ENCODE assay signal across 21 mouse cellular contexts in genomic region chr1:187232996-187233615, GRCm38 (mm10). TPM values are rescaled to one million over a fixed set of nuclear protein-coding genes. Genes with fewer than 3 reads are reported as not detected.
DNase-seq lines count a peak whose midpoint lies in the region; ATAC-seq and TF ChIP-seq lines count a peak whose summit lies in the region.
"Had no signal": no experiment of that assay in that cellular context is flagged by ENCODE, and none has a peak within 500 bp of the region (broad histone marks: within the 10 kb centered on the region; RNA-seq: fewer than 3 reads in every experiment).

No protein-coding gene starts in this region.

- H3K4me2 ChIP-seq in lung, postnatal 0 days (replicated peaks; ENCODE audit: low read depth, low read length): no peak overlapping the region; the same call in 1 of the 2 replicates
- no peak overlapping the region for H3K4me2 ChIP-seq in stomach, postnatal 0 days (replicated peaks; ENCODE audit: low read depth)
- H3K4me2 ChIP-seq: forebrain, embryonic 12.5 days; heart, embryonic 13.5 days; limb, embryonic 12.5 days; liver, embryonic 15.5 days had no signal

- ATAC-seq in lung, postnatal 0 days: no peak
- peak; percentile 53; the same call in 1 of the 2 replicates for ATAC-seq in cerebellum, adult (ENCODE audit: insufficient number of reproducible peaks, low FRiP score, low TSS enrichment)
- ATAC-seq in stomach, postnatal 0 days (ENCODE audit: low FRiP score, low TSS enrichment): no peak
- ATAC-seq in erythroid progenitor cell, adult 5-6 weeks (replicated peaks; ENCODE audit: low FRiP score, poor library complexity, severe bottlenecking): no peak
- ATAC-seq: activated CD4-positive, CD25-positive, alpha-beta regulatory T cell, adult 4 months had no signal

- no peak overlapping the region for H3K27ac ChIP-seq in lung, postnatal 0 days (ENCODE audit: low read length)
- no peak overlapping the region for H3K27ac ChIP-seq in stomach, postnatal 0 days (replicated peaks)
- H3K27ac ChIP-seq: forebrain, embryonic 12.5 days; heart, embryonic 13.5 days; kidney, postnatal 0 days; limb, embryonic 12.5 days; liver, embryonic 15.5 days; midbrain, embryonic 10.5 days had no signal

- no peaks in the 10 kb centered on the region for H3K4me1 ChIP-seq in lung, postnatal 0 days (ENCODE audit: insufficient read depth, low read depth, low read length)
- no peaks in the 10 kb centered on the region for H3K4me1 ChIP-seq in stomach, postnatal 0 days (replicated peaks; ENCODE audit: control insufficient read depth, insufficient read depth)
- H3K4me1 ChIP-seq: forebrain, embryonic 12.5 days; liver, embryonic 15.5 days; midbrain, embryonic 10.5 days had no signal

- DNase-seq in lung, postnatal 0 days (ENCODE audit: low spot score): no peak
- no peak for DNase-seq in lung, postnatal 10 days
- peak; percentile 74 to 79 for DNase-seq in cerebellum, postnatal 14 days
- DNase-seq in stomach, postnatal 0 days (ENCODE audit: low spot score): no peak
- DNase-seq in urinary bladder, postnatal 14 days (ENCODE audit: low spot score): no peak
- DNase-seq: adrenal gland, postnatal 36 days; heart, postnatal 4 days; layer of hippocampus, adult 9-11 months; right cerebral cortex, postnatal 14 days had no signal

- peak; percentile 25 for TF ChIP-seq CTCF in lung, postnatal 0 days (IDR thresholded peaks at IDR 0.05)
- TF ChIP-seq CTCF in stomach, postnatal 0 days (IDR thresholded peaks at IDR 0.05; ENCODE audit: low read depth): peak; percentile 34

- no peak overlapping the region for H3K4me3 ChIP-seq in lung, postnatal 0 days (ENCODE audit: low read depth, low read length)
- no peak overlapping the region for H3K4me3 ChIP-seq in stomach, postnatal 0 days (ENCODE audit: low read depth, low read length)
- H3K4me3 ChIP-seq: forebrain, embryonic 12.5 days; heart, embryonic 13.5 days; limb, embryonic 12.5 days; liver, embryonic 15.5 days; midbrain, embryonic 10.5 days; myocyte had no signal

- H3K27me3 ChIP-seq in lung, postnatal 0 days (replicated peaks; ENCODE audit: insufficient read depth, low read length): no peaks in the 10 kb centered on the region
- H3K27me3 ChIP-seq in stomach, postnatal 0 days (ENCODE audit: control insufficient read depth, insufficient read depth, low read length): no peaks in the 10 kb centered on the region
- H3K27me3 ChIP-seq: forebrain, embryonic 12.5 days; heart, embryonic 13.5 days; limb, embryonic 12.5 days; liver, embryonic 15.5 days had no signal

- no peak overlapping the region for H3K9ac ChIP-seq in lung, postnatal 0 days (replicated peaks; ENCODE audit: low read depth)
- no peak overlapping the region for H3K9ac ChIP-seq in stomach, postnatal 0 days (ENCODE audit: low read length)
- H3K9ac ChIP-seq: forebrain, embryonic 12.5 days; heart, embryonic 13.5 days; limb, embryonic 12.5 days; liver, embryonic 15.5 days had no signal

- 73% methylated on average over 7 of the region's 7 CpGs for WGBS in lung, postnatal 0 days
- WGBS in stomach, postnatal 0 days: 72% methylated on average over 7 of the region's 7 CpGs

- no peaks in the 10 kb centered on the region for H3K36me3 ChIP-seq in lung, postnatal 0 days (ENCODE audit: insufficient read depth, low read length)
- H3K36me3 ChIP-seq in stomach, postnatal 0 days (ENCODE audit: control insufficient read depth, insufficient read depth, low read length): peaks cover 3% of the 10 kb centered on the region; the same call in 1 of the 2 replicates

- TF ChIP-seq EP300 in lung, postnatal 0 days (IDR thresholded peaks at IDR 0.05): no peak
- TF ChIP-seq EP300 in stomach, postnatal 0 days (optimal IDR thresholded peaks at IDR 0.05): no peak

- no peaks in the 10 kb centered on the region for H3K9me3 ChIP-seq in lung, postnatal 0 days (ENCODE audit: low read length)
- H3K9me3 ChIP-seq in stomach, postnatal 0 days (ENCODE audit: control insufficient read depth, low read length): no peaks in the 10 kb centered on the region
- H3K9me3 ChIP-seq: forebrain, embryonic 12.5 days; heart, embryonic 13.5 days; limb, embryonic 12.5 days; liver, embryonic 15.5 days; midbrain, embryonic 10.5 days had no signal

RNA-seq across cellular contexts. Expression of gene Gpatch2, which starts 17.8 kb away (rescaled TPM):
- 11.7 and 11.9 TPM in 2 replicates for polyA plus RNA-seq in lung, postnatal 0 days (2015; fragmentation: Nextera tagmentation; extraction: Ambion mirVana)
- polyA plus RNA-seq in stomach, postnatal 0 days (2015; fragmentation: Nextera tagmentation; extraction: Ambion mirVana): 8.3 and 9.2 TPM in 2 replicates
- total RNA-seq in erythroid progenitor cell, adult 5-6 weeks (2015; ENCODE audit: low replicate concordance): 4.0 and 4.2 TPM in 2 replicates
- 3.7 and 8.5 TPM in 2 replicates for total RNA-seq in erythroid progenitor cell, adult 5-6 weeks (2017; ENCODE audit: low replicate concordance)

RNA-seq across cellular contexts. Expression of gene Spata17, which starts 17.8 kb away (rescaled TPM):
- polyA plus RNA-seq in lung, postnatal 0 days (2015; fragmentation: Nextera tagmentation; extraction: Ambion mirVana): 3.1 and 4.0 TPM in 2 replicates
- 0.22 and 0.25 TPM in 2 replicates for polyA plus RNA-seq in stomach, postnatal 0 days (2015; fragmentation: Nextera tagmentation; extraction: Ambion mirVana)
- not detected in 2 replicates for total RNA-seq in erythroid progenitor cell, adult 5-6 weeks (2015; ENCODE audit: low replicate concordance)
- not detected in 2 replicates for total RNA-seq in erythroid progenitor cell, adult 5-6 weeks (2017; ENCODE audit: low replicate concordance)
- total RNA-seq: gastrocnemius, postnatal 4 days; MEL had no signal

Comparison
In these comparisons a context has a peak if more than half of its experiments do, and no peak if none do; other contexts are left out.
1. DNase-seq: peak in cerebellum, postnatal 14 days (2 of 2); none in lung, postnatal 0 days (single experiment), lung, postnatal 10 days (single experiment), stomach, postnatal 0 days (single experiment) and urinary bladder, postnatal 14 days (single experiment).